Mouse (Mus musculus): ENCODE measurements around the gene 1700021F07Rik. TPM values are rescaled to one million over a fixed set of nuclear protein-coding genes. Genes with fewer than 3 reads are reported as not detected.

Gene 1700021F07Rik
- polyA plus RNA-seq, 1 experiment: not detected

DNA sequence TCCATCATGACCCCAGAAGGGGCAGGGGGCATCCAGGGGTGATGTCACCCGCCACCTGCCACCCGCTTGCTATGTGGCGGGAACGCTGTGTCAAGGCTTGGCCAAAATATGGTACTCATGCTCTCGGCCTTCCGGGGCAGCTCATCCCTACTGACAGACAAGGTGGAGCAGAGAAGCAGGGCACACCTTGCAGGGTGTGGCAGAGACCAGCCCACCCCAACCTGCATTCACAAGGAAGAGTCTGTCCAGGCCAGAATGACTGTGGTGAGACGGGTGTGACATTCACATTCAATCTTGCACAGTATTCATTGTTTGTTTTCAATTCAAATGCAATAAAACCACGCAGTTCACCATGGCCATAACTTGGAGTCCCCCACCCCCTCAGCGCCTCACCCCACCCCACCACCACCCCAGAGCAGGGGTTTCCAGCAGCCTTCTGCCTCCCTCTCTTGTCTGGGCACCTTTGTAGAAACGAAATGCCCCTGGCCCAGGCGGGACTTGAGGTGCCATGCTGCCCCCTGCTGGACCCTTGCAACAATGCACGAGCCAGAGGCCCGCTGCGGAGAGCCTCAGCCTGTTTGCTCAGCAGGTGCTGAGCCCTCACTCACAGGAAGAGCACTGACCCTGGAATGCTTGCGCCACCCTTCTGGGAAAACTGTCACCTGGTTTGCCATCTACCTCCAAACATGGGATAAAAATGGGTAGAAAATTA is 23.8 kb downstream of the 1700021F07Rik start:
- Histone ChIP-seq H3K27me3 (ENCODE audit: control insufficient read depth, insufficient read depth, low read length) (no peaks in the 10 kb centered on the region), H3K27ac (ENCODE audit: insufficient read depth, low read length) (no peak overlapping the region), H3K4me1 (ENCODE audit: control insufficient read depth, insufficient read depth, low read length) (peaks cover 8% of the 10 kb centered on the region), H3K4me3 (replicated peaks; ENCODE audit: insufficient read depth, low read depth, low read length) (no peak overlapping the region)
- TF ChIP-seq POLR2A (IDR thresholded peaks at IDR 0.05; ENCODE audit: borderline replicate concordance, insufficient read depth, low read length) (no peak), CTCF (IDR thresholded peaks at IDR 0.05; ENCODE audit: borderline replicate concordance, insufficient read depth, low read depth, low read length) (peak; percentile 82)
- WGBS: 44% methylated on average over 15 of the region's 15 CpGs
- peak; percentile 45 to 74 for DNase-seq

GRCm38 (mm10) chr2:173549236-173549635 is 26.9 kb downstream of the 1700021F07Rik start:
- no peak for TF ChIP-seq CTCF (IDR thresholded peaks at IDR 0.05; ENCODE audit: borderline replicate concordance, insufficient read depth, low read depth, low read length)
- H3K27me3 ChIP-seq (ENCODE audit: control insufficient read depth, insufficient read depth, low read length): no peaks in the 10 kb centered on the region
- H3K4me3 ChIP-seq (replicated peaks; ENCODE audit: insufficient read depth, low read depth, low read length): no peak overlapping the region
- H3K4me1 ChIP-seq (ENCODE audit: control insufficient read depth, insufficient read depth, low read length): no peaks in the 10 kb centered on the region
- DNase-seq: no peak
- no peak overlapping the region for H3K27ac ChIP-seq (ENCODE audit: insufficient read depth, low read length)
- WGBS: 79% methylated on average over 10 of the region's 10 CpGs

GRCm38 (mm10) chr2:173550681-173551080 is 28.3 kb downstream of the 1700021F07Rik start:
- TF ChIP-seq CTCF (IDR thresholded peaks at IDR 0.05; ENCODE audit: borderline replicate concordance, insufficient read depth, low read depth, low read length) (no peak), POLR2A (IDR thresholded peaks at IDR 0.05; ENCODE audit: borderline replicate concordance, insufficient read depth, low read length) (no peak)
- H3K4me3 ChIP-seq (replicated peaks; ENCODE audit: insufficient read depth, low read depth, low read length): no peak overlapping the region

GRCm38 (mm10) chr2:173553863-173554262 is 31.5 kb downstream of the 1700021F07Rik start:
- Histone ChIP-seq H3K27me3 (ENCODE audit: control insufficient read depth, insufficient read depth, low read length) (no peaks in the 10 kb centered on the region), H3K4me3 (replicated peaks; ENCODE audit: insufficient read depth, low read depth, low read length) (no peak overlapping the region), H3K27ac (ENCODE audit: insufficient read depth, low read length) (no peak overlapping the region), H3K4me1 (ENCODE audit: control insufficient read depth, insufficient read depth, low read length) (no peaks in the 10 kb centered on the region)
- TF ChIP-seq POLR2A (IDR thresholded peaks at IDR 0.05; ENCODE audit: borderline replicate concordance, insufficient read depth, low read length) (no peak), CTCF (IDR thresholded peaks at IDR 0.05; ENCODE audit: borderline replicate concordance, insufficient read depth, low read depth, low read length) (peak; percentile 31; the same call in 1 of the 2 replicates)
- DNase-seq: no peak
- WGBS: 39% methylated on average over 9 of the region's 9 CpGs

More at GRCm38 (mm10) chr2:173550681-173551080, 28.3 kb downstream of the 1700021F07Rik start:
- WGBS: 70% methylated on average over 6 of the region's 6 CpGs
- no peak for DNase-seq
- Histone ChIP-seq H3K27ac (ENCODE audit: insufficient read depth, low read length) (no peak overlapping the region), H3K27me3 (ENCODE audit: control insufficient read depth, insufficient read depth, low read length) (no peaks in the 10 kb centered on the region), H3K4me1 (ENCODE audit: control insufficient read depth, insufficient read depth, low read length) (no peaks in the 10 kb centered on the region)

- no peaks in the 10 kb centered on the region for H3K4me1 ChIP-seq (ENCODE audit: control insufficient read depth, insufficient read depth, low read length)
- H3K27ac ChIP-seq (ENCODE audit: insufficient read depth, low read length): no peak overlapping the region
- WGBS: 74% methylated on average over 12 of the region's 12 CpGs
- DNase-seq: no peak
- H3K4me3 ChIP-seq (replicated peaks; ENCODE audit: insufficient read depth, low read depth, low read length): no peak overlapping the region
- no peaks in the 10 kb centered on the region for H3K27me3 ChIP-seq (ENCODE audit: control insufficient read depth, insufficient read depth, low read length)
- TF ChIP-seq CTCF (IDR thresholded peaks at IDR 0.05; ENCODE audit: borderline replicate concordance, insufficient read depth, low read depth, low read length): no peak
- no peak for TF ChIP-seq POLR2A (IDR thresholded peaks at IDR 0.05; ENCODE audit: borderline replicate concordance, insufficient read depth, low read length)
Observed at GRCm38 (mm10) chr2:173558754-173559396, 36.5 kb downstream of the 1700021F07Rik start.

- peak; percentile 27 to 52 for DNase-seq
- peak; percentile 88 for TF ChIP-seq CTCF (IDR thresholded peaks at IDR 0.05; ENCODE audit: borderline replicate concordance, insufficient read depth, low read depth, low read length)
- no peak for TF ChIP-seq POLR2A (IDR thresholded peaks at IDR 0.05; ENCODE audit: borderline replicate concordance, insufficient read depth, low read length)
- WGBS: 41% methylated on average over 5 of the region's 5 CpGs
Observed at GRCm38 (mm10) chr2:173561851-173562442, 39.6 kb downstream of the 1700021F07Rik start.

GRCm38 (mm10) chr2:173563336-173563735 is 41.0 kb downstream of the 1700021F07Rik start:
- H3K4me3 ChIP-seq (replicated peaks; ENCODE audit: insufficient read depth, low read depth, low read length): no peak overlapping the region
- no peaks in the 10 kb centered on the region for H3K4me1 ChIP-seq (ENCODE audit: control insufficient read depth, insufficient read depth, low read length)
- 72% methylated on average over 7 of the region's 7 CpGs for WGBS
- no peak for DNase-seq
- TF ChIP-seq POLR2A (IDR thresholded peaks at IDR 0.05; ENCODE audit: borderline replicate concordance, insufficient read depth, low read length) (no peak), CTCF (IDR thresholded peaks at IDR 0.05; ENCODE audit: borderline replicate concordance, insufficient read depth, low read depth, low read length) (no peak)
- H3K27me3 ChIP-seq (ENCODE audit: control insufficient read depth, insufficient read depth, low read length): no peaks in the 10 kb centered on the region
- H3K27ac ChIP-seq (ENCODE audit: insufficient read depth, low read length): no peak overlapping the region

More at GRCm38 (mm10) chr2:173561851-173562442, 39.6 kb downstream of the 1700021F07Rik start:
- Histone ChIP-seq H3K4me1 (ENCODE audit: control insufficient read depth, insufficient read depth, low read length) (no peaks in the 10 kb centered on the region), H3K27ac (ENCODE audit: insufficient read depth, low read length) (no peak overlapping the region), H3K27me3 (ENCODE audit: control insufficient read depth, insufficient read depth, low read length) (no peaks in the 10 kb centered on the region), H3K4me3 (replicated peaks; ENCODE audit: insufficient read depth, low read depth, low read length) (no peak overlapping the region)
